Mouse (Mus musculus) embryonic fibroblast, embryonic 13.5 days (primary cell): ENCODE data around the gene Dnajc25.

ENCODE experiments used
- CTCF ChIP-seq: IDR thresholded peaks from 2 replicates; pipeline ENCODE4 v1.5.1; 2011; ENCODE audit warnings: mild to moderate bottlenecking, control low read depth, low read length, moderate library complexity, borderline replicate concordance; ENCODE audit not compliant: insufficient read depth
- POLR2A ChIP-seq: IDR thresholded peaks from 2 replicates; pipeline ENCODE4 v1.6.1; 2011; ENCODE audit warnings: low read depth, mild to moderate bottlenecking, control low read depth, low read length, moderate library complexity

DNA sequence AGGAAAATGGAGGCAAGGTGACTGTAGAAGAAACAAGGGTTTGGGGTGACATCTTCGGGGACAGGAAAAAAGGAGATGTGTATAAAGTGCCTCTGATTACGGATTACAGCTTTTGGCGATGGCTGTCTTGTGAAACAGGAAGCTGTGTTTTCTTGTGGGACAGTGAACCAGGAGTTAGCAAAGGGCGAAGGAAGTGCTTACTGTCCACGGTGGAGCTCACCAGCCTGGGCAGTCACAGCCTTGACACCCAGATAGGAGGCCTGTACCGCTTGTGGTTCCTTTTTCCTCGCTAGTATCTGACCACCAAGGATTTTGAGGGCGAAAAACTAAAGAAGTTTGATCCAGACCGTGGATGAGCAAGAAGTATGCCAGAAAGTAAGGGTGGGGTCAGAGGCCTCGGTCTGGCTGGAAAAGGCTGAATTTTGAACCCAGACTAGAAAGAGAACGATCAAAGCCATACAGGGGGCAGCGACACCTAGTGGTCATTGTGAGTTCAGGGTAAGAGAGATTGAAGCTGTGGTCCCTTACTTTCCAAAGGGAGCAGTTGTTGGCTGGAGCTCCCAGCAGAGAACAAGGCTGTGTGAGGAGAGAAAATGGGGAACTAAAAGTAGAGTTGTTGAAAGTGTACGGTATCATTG is 41.7 kb downstream of the Dnajc25 start:
- TF ChIP-seq POLR2A (no peak), CTCF (no peak)
